Mouse (Mus musculus): ENCODE measurements around the gene Gm4707. TPM values are rescaled to one million over a fixed set of nuclear protein-coding genes. Genes with fewer than 3 reads are reported as not detected.
"Not testable (repeated sequence)": the region's sequence is repeated elsewhere in the genome, so short reads cannot be mapped to it uniquely, and the experiment has no call there.

The Gm4707 gene
- polyA plus RNA-seq, 1 experiment = 29.6 TPM

DNA sequence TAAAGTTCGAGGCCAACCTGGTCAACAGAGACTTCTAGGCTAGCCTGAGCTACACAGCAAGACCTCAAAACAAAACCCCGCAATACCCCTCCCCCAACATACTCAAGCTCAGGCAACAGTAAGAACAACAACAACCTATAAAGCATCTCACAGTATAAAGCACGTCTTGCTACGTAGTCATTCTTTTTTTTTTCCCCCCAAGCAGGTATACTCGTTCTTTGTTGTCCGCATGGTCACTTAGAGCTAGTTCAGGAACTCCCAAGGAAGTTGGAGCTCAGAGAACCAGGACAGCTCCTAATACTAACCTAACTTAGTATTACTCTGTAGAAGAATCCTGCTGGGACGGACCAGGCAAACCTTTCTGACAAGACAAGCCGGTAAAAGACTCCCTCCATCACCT, 14.4 kb upstream of the Gm4707 start:
- peaks cover 4% of the 10 kb centered on the region; the same call in 1 of the 2 replicates for H3K4me1 ChIP-seq (ENCODE audit: control insufficient read depth, insufficient read depth, low read length)
- H3K27ac ChIP-seq (ENCODE audit: control insufficient read depth, insufficient read depth, low read depth, low read length, poor library complexity) = 0 out of 2 replicates have a peak overlapping the region, but pooled peaks have one; percentile 18
- TF ChIP-seq CTCF (IDR thresholded peaks at IDR 0.05; ENCODE audit: control insufficient read depth, insufficient read depth, low read length) (no peak), POLR2A (IDR thresholded peaks at IDR 0.05; ENCODE audit: borderline replicate concordance, control insufficient read depth, low read depth, low read length) (no peak)
- WGBS = 13% methylated on average over 8 of the region's 8 CpGs
- peak overlapping the region; percentile 82 for H3K4me3 ChIP-seq (replicated peaks; ENCODE audit: control insufficient read depth, low read depth, low read length)

DNA sequence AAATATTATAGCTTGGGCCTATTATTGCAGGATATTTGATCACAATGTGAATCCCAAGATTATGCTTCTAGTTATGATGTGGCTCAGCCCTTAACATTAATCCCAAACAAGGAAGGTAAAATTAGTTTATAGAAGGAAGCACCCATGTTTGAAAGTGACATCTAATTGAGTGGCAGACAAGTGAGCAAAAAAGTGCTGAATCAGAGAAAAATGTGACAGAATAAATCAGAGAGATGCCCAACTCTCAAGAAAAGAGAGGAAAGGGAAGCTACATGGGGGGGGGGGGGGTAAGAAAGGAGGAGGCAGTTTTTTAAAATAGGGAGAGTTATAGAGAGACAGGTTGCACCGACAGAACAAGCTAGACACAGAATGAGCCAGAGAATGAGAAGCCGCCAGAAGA, 11.5 kb upstream of the Gm4707 start:
- Histone ChIP-seq H3K4me1 (ENCODE audit: control insufficient read depth, insufficient read depth, low read length) (peaks cover 3% of the 10 kb centered on the region; the same call in 1 of the 2 replicates), H3K27ac (ENCODE audit: control insufficient read depth, insufficient read depth, low read depth, low read length, poor library complexity) (no peak overlapping the region), H3K4me3 (replicated peaks; ENCODE audit: control insufficient read depth, low read depth, low read length) (no peak overlapping the region)
- WGBS = 58% methylated on average over 2 of the region's 2 CpGs
- TF ChIP-seq POLR2A (IDR thresholded peaks at IDR 0.05; ENCODE audit: borderline replicate concordance, control insufficient read depth, low read depth, low read length) (no peak), CTCF (IDR thresholded peaks at IDR 0.05; ENCODE audit: control insufficient read depth, insufficient read depth, low read length) (no peak)

GRCm38 (mm10) chr17:71460312-71460711, 594 bp upstream of the Gm4707 start:
- Histone ChIP-seq H3K27ac (ENCODE audit: control insufficient read depth, insufficient read depth, low read depth, low read length, poor library complexity) (no peak overlapping the region), H3K4me1 (ENCODE audit: control insufficient read depth, insufficient read depth, low read length) (no peaks in the 10 kb centered on the region), H3K4me3 (replicated peaks; ENCODE audit: control insufficient read depth, low read depth, low read length) (no peak overlapping the region)
- TF ChIP-seq POLR2A (IDR thresholded peaks at IDR 0.05; ENCODE audit: borderline replicate concordance, control insufficient read depth, low read depth, low read length) (no peak), CTCF (IDR thresholded peaks at IDR 0.05; ENCODE audit: control insufficient read depth, insufficient read depth, low read length) (no peak)
- WGBS = 93% methylated on average over 3 of the region's 3 CpGs

- not testable (repeated sequence) for H3K4me1 ChIP-seq (ENCODE audit: control insufficient read depth, insufficient read depth, low read length); H3K27ac ChIP-seq (ENCODE audit: control insufficient read depth, insufficient read depth, low read depth, low read length, poor library complexity); H3K4me3 ChIP-seq (replicated peaks; ENCODE audit: control insufficient read depth, low read depth, low read length)
- 90% methylated on average over 6 of the region's 6 CpGs for WGBS
Measured at GRCm38 (mm10) chr17:71457361-71457760, 2.4 kb downstream of the Gm4707 start.

- WGBS = 70% methylated on average over 6 of the region's 6 CpGs
- TF ChIP-seq CTCF (IDR thresholded peaks at IDR 0.05; ENCODE audit: control insufficient read depth, insufficient read depth, low read length) = no peak
- no peak for TF ChIP-seq POLR2A (IDR thresholded peaks at IDR 0.05; ENCODE audit: borderline replicate concordance, control insufficient read depth, low read depth, low read length)
- Histone ChIP-seq H3K27ac (ENCODE audit: control insufficient read depth, insufficient read depth, low read depth, low read length, poor library complexity) (no peak overlapping the region), H3K4me3 (replicated peaks; ENCODE audit: control insufficient read depth, low read depth, low read length) (no peak overlapping the region), H3K4me1 (ENCODE audit: control insufficient read depth, insufficient read depth, low read length) (no peaks in the 10 kb centered on the region)
Measured at GRCm38 (mm10) chr17:71445191-71445590, 14.5 kb downstream of the Gm4707 start.

DNA sequence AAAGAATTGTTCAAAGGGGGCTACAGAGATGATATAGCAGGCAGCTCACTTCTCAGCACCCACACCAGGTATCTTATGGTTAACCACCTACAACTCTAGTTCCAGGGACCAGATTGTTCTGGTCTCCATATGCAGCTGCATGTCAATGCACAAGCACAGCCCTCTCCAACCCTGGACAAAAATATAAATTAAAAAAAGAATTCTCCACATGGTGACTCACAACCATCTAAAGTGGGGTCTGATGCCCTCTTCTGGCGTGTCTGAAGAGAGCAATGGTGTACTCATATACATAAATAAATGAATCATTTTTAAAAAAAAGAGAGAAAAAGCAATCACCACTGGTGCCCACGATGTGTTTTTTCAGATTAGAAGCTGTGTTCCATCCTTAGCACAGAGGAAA, 15.0 kb downstream of the Gm4707 start:
- TF ChIP-seq CTCF (IDR thresholded peaks at IDR 0.05; ENCODE audit: control insufficient read depth, insufficient read depth, low read length) (no peak), POLR2A (IDR thresholded peaks at IDR 0.05; ENCODE audit: borderline replicate concordance, control insufficient read depth, low read depth, low read length) (no peak)
- Histone ChIP-seq H3K4me1 (ENCODE audit: control insufficient read depth, insufficient read depth, low read length) (no peaks in the 10 kb centered on the region), H3K27ac (ENCODE audit: control insufficient read depth, insufficient read depth, low read depth, low read length, poor library complexity) (no peak overlapping the region), H3K4me3 (replicated peaks; ENCODE audit: control insufficient read depth, low read depth, low read length) (no peak overlapping the region)
- 81% methylated on average over 2 of the region's 2 CpGs for WGBS

DNA sequence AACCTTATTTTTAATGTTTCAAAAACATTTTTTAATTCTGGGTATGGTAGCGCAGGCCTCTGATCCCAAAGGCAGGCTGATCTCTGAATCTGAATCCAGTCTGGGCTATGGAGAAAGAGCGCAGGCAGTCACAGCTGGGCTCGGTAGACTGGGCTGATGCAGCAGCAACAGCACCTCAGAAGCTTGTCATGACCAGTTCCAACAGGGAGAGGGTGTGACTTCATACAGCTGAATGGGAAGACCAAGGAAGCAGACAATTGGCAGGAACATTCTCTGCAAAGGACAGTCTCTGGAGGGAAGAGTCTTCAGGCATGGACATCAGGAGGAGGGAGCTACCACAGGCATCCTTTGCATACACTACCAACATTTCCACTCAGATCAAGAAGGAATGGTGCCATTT, 15.6 kb downstream of the Gm4707 start:
- WGBS = 96% methylated on average over 3 of the region's 3 CpGs
- TF ChIP-seq CTCF (IDR thresholded peaks at IDR 0.05; ENCODE audit: control insufficient read depth, insufficient read depth, low read length) = no peak
- TF ChIP-seq POLR2A (IDR thresholded peaks at IDR 0.05; ENCODE audit: borderline replicate concordance, control insufficient read depth, low read depth, low read length) = no peak
- H3K4me1 ChIP-seq (ENCODE audit: control insufficient read depth, insufficient read depth, low read length) = no peaks in the 10 kb centered on the region
- no peak overlapping the region for H3K27ac ChIP-seq (ENCODE audit: control insufficient read depth, insufficient read depth, low read depth, low read length, poor library complexity)
- H3K4me3 ChIP-seq (replicated peaks; ENCODE audit: control insufficient read depth, low read depth, low read length) = no peak overlapping the region

DNA sequence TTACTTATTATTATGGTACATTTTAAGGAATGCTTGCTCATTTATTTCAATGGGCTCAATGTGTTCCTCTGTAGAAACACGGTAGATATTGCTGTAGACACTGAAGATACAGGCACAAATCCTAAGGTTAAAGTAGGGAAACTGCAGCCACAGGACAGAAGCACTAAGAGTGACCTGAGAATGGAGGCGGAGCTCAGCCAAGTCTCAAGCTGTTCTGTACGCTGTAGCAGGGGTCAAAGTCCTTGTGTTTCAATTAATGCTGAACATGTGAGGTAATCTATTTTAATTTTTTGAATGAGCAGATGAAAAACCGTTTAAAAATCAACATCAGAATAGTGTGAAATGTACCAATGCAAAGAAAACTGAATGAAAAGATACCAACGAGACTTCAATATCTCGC, 16.4 kb downstream of the Gm4707 start:
- Histone ChIP-seq H3K4me3 (replicated peaks; ENCODE audit: control insufficient read depth, low read depth, low read length) (no peak overlapping the region), H3K4me1 (ENCODE audit: control insufficient read depth, insufficient read depth, low read length) (no peaks in the 10 kb centered on the region), H3K27ac (ENCODE audit: control insufficient read depth, insufficient read depth, low read depth, low read length, poor library complexity) (no peak overlapping the region)
- TF ChIP-seq CTCF (IDR thresholded peaks at IDR 0.05; ENCODE audit: control insufficient read depth, insufficient read depth, low read length) = no peak
- WGBS = 94% methylated on average over 6 of the region's 6 CpGs

GRCm38 (mm10) chr17:71422502-71422901, 37.2 kb downstream of the Gm4707 start:
- not testable (repeated sequence) for H3K4me3 ChIP-seq (replicated peaks; ENCODE audit: control insufficient read depth, low read depth, low read length); H3K4me1 ChIP-seq (ENCODE audit: control insufficient read depth, insufficient read depth, low read length); H3K27ac ChIP-seq (ENCODE audit: control insufficient read depth, insufficient read depth, low read depth, low read length, poor library complexity)
- WGBS = 86% methylated on average over 2 of the region's 2 CpGs

DNA sequence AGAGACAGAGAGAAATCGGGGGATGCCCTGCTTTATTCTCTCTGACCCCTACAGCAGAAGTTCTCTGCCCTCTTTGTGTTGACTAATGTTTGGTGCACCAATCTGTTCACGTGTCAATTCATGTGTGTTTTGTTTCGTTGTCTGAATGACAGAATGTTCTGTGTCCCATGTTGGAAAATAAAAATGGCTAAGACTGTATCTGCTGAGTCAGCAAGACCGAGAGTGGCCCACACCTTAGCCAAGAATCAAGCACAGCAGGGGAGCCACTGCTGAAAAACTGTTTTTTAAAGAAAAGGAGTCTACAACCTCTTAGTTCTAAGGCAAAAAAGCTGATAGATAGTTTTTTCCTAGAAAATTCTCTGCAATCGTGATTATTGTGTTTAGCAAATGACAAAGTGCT, 40.3 kb downstream of the Gm4707 start:
- H3K4me1 ChIP-seq (ENCODE audit: control insufficient read depth, insufficient read depth, low read length); H3K27ac ChIP-seq (ENCODE audit: control insufficient read depth, insufficient read depth, low read depth, low read length, poor library complexity); H3K4me3 ChIP-seq (replicated peaks; ENCODE audit: control insufficient read depth, low read depth, low read length): not testable (repeated sequence)
- 92% methylated on average over 5 of the region's 5 CpGs for WGBS
